Mouse (Mus musculus): ENCODE measurements around the gene Mia. TPM values are rescaled to one million over a fixed set of nuclear protein-coding genes. Genes with fewer than 3 reads are reported as not detected.

Gene Mia
- total RNA-seq, 2 experiments from 2014 or later: 0.44 to 0.68 TPM

DNA sequence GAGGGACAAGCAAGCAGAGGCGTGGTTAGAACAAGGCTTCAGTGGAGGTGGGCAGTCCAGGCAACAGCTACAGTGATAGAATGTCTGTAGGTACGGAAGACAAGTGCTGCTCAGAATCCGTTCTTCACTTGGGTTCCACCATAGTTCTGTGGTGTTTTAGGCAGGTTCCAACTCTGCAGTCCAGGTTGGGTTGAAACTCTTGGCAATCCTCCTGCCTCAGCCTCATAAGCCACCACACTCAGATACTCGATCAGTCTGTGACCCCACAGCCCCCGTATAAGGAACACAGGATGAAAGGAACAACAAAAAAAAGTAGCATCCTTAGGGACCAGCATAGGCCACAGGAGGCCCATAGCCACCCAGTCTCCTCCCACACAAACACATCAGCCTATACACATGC, 11.5 kb upstream of the Mia start:
- intact Hi-C loops (cut with DNase I; ENCODE audit: low total_unique reads): no loop called here
- no peak for DNase-seq

DNA sequence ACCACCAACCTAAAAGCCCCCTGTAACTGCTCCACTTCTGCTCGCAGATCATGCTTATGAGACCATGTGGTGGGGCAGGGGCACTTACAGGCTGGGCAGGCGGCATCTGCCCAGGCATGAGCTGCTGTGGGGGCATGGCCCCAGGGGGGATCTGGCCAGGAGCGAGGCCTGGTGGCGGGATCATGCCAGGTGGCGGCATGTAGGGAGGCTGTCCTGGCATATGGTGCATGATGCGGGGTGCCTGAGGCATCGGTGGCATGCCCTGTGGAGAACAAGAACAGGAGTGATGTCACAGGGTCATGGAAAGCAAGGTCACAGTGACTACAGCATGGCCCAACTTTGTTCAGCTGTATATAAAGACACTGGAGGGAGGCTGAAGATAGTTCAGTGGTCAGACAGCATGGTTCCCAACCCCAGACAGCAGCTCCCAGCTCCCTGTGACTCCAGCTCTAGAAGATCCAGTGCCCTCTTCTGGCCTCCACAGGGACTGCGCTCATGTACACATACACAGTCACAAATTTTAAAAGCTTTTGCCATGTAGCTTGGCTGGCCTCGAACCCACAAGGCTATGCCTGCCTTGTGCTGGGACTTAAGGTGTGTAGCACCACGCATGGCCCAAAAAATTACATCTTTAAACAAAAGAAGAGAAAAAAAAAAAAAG, 8.4 kb upstream of the Mia start:
- intact Hi-C loops (cut with DNase I; ENCODE audit: low total_unique reads): no loop called here
- DNase-seq: no peak

DNA sequence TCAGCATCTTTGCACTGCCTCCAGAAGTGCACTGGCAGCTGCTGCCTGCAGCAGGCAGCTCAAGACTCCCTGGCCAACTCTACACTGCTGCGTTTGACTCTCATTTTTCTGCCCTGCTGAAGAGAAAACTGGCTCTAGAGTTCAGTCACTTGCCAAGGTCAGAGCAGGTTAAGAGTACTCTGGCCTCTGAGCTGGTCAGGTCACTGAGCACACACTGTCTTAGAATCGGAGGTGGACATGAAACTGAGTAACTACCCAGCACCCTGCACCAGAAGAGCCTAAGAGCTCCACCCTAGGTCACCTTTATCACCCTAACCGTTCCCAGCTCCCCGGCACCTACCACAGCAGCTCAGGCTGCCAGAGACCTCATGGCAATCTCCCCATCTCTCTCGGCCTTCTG, 5.0 kb upstream of the Mia start:
- intact Hi-C loops (cut with DNase I; ENCODE audit: low total_unique reads): no loop called here
- no peak for DNase-seq

- intact Hi-C loops (cut with DNase I; ENCODE audit: low total_unique reads): no loop called here
- no peak for DNase-seq
These were observed 4.0 kb upstream of the Mia start for GRCm38 (mm10) chr7:27184964-27185363.

- intact Hi-C loops (cut with DNase I; ENCODE audit: low total_unique reads): no loop called here
- DNase-seq: no peak
These were observed 1.5 kb upstream of the Mia start for GRCm38 (mm10) chr7:27182498-27182897.

- DNase-seq: peak; percentile 74
- intact Hi-C loops (cut with DNase I; ENCODE audit: low total_unique reads): no loop called here
These were observed 921 bp downstream of the Mia start for GRCm38 (mm10) chr7:27180036-27180435.

DNA sequence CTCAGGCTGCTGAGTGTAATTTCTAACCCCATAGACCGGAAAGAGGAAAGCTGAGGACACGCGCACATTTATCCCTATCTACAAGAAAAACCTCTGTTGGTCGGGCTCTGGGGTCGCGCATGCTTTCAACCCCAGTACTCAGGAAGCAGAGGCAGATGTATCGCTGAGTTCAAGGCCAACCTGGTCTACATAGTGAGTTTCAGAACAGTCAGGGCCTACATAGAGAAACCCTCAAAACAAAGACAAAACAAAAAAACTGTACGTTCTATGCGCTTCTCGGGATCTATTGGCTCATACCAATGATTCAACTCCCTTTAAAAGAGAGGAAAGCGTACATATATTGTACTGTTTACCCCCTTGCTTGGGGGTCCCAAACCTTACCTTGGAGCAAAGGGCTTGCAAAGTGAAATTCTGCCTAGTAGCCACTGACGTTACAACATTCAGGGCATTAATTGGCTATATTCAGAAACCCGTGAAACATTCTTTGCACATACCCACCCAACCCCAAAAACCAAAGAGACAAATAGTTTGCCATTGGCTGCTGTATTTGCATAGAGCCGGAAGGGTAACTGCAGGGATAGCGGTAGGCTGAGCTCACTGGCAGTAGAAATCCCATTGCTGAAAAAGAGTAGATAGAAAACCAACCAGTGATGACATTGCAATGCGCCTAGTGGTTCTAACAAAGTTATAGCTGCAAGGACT, 1.6 kb downstream of the Mia start:
- DNase-seq: no peak
- intact Hi-C loops (cut with DNase I; ENCODE audit: low total_unique reads): no loop called here

DNA sequence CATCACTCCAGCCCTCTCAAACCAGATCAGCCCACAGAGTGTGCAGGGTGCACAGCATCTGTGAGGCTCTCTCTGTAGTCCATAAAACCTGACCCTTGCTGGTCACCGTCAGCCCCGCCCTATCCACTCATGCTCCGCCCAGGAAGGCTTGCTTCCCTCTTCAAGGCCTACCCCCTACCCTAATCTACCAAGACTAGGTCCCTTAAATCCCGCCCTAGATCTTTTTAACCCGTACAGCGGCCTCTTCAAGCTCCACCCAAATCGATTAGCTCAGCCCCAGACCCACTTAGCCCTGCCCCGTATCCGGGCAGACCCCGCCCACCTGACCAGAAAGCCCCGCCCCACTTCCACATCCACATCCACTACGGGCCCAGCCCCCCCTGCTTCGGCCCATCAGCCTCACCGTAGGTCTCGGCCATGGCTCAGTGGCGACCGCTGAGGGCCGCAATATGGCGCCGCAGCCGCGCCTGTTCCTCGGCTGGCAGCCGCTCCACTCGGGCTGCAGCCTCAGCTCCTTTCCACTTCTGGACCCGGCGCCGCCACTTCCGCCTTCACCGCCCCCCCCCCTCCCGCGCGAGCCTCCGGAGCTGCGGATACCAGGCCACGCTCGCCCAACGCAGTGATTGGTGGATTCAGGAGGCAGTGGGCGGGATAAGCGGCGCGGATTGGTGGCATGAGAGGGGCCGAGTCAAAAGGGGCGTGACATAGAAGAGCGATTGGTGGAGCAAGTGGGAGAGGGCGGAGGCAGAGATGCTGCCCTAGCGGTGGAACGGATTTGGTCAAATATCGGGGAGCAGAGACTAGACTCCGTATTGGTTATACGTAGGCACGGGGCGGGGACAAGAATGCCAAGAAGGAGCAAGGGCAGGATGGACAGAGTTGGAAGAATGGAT, 2.4 kb downstream of the Mia start, which contains the start of gene Rab4b:
Gene Rab4b, minus strand, starts transcription at position 573 of the 893 bp plus-strand sequence.
- DNase-seq: peak; percentile 98
- intact Hi-C loops (cut with DNase I; ENCODE audit: low total_unique reads): no loop called here

DNA sequence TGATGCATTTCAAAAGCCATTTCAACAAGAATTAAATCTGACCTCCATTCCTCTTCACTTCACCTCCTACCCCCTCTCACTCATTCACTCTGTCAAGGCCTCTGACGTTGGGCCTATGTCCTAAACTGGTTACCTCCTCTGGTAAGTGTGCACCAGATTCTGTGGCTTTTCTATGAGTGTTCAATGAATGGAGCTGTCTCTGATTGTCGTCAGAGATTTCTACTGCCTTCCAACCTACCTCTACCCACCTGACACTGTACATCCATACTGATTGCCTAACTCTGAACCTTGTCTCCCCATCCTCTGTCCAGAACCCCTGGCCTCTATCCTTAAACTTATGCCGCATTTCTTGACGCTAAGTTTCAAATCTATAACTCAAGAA, 3.0 kb downstream of the Mia start:
- intact Hi-C loops (cut with DNase I; ENCODE audit: low total_unique reads): no loop called here
- DNase-seq: no peak

GRCm38 (mm10) chr7:27174896-27175295, 6.1 kb downstream of the Mia start:
- DNase-seq: no peak
- intact Hi-C loops (cut with DNase I; ENCODE audit: low total_unique reads): no loop called here

DNA sequence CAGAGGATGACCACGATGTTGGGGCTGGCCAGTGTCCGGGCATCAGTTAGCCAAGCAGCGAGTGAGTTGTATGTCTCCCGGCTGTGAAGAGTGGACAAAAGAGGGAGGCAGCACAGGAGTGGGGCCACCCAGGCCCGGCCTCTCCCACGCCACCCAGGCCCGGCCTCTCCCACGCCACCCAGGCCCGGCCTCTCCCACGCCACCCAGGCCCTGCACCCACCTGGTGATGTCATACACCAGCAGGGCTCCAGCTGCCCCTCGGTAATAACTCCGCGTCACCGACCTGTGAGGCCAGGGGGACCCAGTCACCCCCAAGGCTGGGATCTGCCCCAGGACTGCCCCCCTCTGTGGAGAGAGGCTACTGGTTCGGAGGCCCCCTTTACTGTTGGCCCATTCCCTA, 6.5 kb downstream of the Mia start:
- no peak for DNase-seq
- intact Hi-C loops (cut with DNase I; ENCODE audit: low total_unique reads): no loop called here

- intact Hi-C loops (cut with DNase I; ENCODE audit: low total_unique reads): no loop called here
These were observed 10.0 kb downstream of the Mia start for GRCm38 (mm10) chr7:27170981-27171380.

DNA sequence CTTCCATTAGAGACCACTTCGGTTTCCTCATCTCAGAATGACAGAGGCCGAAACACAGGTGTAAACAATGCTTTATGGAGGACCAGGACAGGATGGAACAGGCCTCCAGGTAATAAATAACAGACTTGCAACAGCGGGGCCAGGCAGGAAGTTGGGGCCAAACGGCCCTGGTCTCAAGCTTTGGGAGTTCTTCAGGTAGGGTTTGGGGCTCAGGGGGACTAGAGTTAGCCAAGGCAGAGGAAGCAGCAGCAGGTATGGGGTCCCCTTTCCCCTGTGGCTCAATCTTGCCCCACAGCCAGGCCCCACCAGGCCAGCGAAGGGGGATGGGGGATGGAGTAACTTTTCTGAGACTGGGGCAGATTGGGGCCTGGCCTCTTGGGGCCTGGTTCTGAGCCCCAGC, 12.6 kb downstream of the Mia start:
- DNase-seq: no peak
- intact Hi-C loops (cut with DNase I; ENCODE audit: low total_unique reads): no loop called here

More at GRCm38 (mm10) chr7:27170981-27171380, 10.0 kb downstream of the Mia start:
- DNase-seq: no peak

DNA sequence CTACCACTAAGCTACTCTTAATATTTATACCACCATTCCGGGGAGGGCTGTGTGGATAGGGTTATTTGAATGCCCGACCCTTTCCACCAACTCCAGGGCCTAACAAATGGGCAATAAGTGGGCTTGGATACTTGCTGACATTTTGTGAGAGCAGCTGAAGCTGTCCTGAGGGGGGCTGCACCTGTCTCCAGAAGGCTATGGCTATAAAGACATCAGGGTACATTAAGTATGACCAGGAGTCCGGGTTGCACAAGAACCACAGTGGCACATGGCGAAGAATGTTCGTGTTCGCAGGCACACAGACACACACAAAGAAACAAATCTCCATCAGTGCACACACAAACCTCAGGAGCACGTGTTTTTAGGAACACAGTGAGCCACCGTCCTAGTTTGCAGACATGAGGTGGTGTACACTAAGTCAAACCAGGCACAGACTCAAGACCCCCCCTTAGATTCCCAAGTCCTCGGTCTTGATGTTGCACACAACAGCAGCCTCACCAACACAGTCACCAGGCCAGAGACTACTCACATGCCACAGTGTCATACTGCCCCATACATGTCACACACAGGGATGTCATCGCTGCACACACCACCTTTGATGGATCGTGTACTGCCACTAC, 13.4 kb downstream of the Mia start:
- intact Hi-C loops (cut with DNase I; ENCODE audit: low total_unique reads): no loop called here
- no peak for DNase-seq

DNA sequence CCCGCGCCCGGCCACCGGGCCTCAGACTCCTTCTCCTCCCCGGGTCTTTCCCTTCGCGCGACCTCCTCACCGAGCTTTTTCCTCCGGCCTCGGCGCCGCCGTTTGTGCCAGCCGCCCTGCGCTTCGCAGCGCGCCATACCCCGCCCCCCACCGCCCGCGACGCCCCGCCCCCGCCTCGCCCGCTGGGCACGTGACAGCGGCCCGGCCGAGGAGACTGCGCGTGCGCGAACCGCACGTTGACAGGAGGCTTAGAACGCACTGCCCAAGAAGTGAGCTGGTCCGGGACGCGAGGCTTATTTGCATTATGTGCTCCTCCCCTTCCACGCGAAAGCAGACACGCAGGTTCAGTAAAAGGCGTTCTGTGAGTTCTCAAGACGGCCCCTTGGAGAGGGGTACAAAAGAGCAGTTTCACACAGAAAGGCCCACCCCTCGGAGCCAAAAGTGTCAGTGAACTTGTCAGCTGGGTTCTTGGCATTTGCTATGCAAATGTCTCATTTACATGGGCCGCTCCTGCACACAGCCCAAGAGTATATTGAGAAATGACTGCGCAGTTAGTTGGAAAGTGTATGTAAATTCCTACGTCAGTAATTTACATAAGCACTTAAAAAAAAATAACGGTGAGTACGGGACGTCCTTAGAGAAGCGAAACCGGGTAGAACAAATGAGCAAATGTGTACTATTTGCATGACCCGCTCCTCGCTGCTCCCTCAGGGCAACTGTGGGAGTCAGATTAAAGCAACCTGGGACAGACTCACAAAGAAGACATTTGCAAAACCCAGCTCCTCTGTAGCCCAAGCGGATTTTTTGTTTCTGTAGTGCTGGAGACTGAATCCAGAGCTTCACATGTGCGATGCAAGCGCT, 14.1 kb downstream of the Mia start, which contains the start of gene Egln2:
Gene Egln2, minus strand, starts transcription at position 189 of the 861 bp plus-strand sequence.
- intact Hi-C loops (cut with DNase I; ENCODE audit: low total_unique reads): no loop called here

DNA sequence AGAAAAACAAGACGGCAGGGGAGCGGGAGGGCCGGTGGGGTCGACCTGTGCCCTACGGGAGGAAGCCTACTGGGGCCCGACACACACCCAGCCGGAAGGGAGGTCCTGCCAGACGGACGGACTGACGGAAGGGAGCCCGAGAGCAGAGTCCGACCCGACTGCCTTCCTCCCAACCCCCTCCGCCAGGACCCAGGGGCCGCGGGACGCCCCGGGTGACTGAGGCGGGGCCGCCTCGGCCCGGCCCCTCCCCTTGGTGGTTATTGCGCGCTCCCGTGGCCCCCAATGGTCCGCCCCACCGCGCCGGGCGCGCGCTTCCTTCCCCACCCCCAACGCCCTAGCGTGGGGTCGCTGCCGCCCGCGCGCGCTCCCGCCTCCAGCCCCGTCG, 14.7 kb downstream of the Mia start:
- intact Hi-C loops (cut with DNase I; ENCODE audit: low total_unique reads): no loop called here
- DNase-seq: peak; percentile 91

More for the DNA sequence above, 14.1 kb downstream of the Mia start, which contains the start of gene Egln2:
- peak; percentile 96 for DNase-seq

DNA sequence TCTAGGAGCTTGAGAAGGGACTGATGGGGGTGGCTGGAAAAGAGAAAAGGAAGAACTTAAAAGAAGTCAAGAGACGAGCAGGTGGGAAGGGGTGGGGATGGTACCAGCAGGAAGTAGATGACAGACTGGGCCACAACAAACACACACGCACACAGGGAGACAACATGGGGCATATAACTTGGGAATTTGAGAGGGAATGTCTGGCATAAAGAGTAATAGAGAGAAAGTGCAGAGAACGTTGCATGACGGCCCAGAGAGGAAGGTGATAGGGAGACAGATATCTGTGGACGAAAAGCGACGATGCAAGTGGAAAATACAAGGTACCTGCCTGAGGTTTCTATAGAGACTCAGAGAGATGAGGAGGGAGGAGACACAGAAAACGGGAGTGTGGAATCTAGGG, 15.3 kb downstream of the Mia start:
- intact Hi-C loops (cut with DNase I; ENCODE audit: low total_unique reads): no loop called here
- no peak for DNase-seq

- peak; percentile 45 for DNase-seq
These were observed 15.8 kb downstream of the Mia start for GRCm38 (mm10) chr7:27165007-27165655.

More at GRCm38 (mm10) chr7:27165007-27165655, 15.8 kb downstream of the Mia start:
- intact Hi-C loops (cut with DNase I; ENCODE audit: low total_unique reads): no loop called here

Measured in gastrocnemius, postnatal 14 days (tissue).